Mouse (Mus musculus) c-Kit-positive CD71-negative TER-119-negative erythroid progenitor cells, embryonic 14.5 days (primary cell): Measurements from ENCODE around the gene Tex26.
A peak's percentile ranks its signal among the peaks of the same experiment; 100 is the strongest.

Experiments
- DNase-seq: peaks from one replicate; pipeline ENCODE4 v3.0.0-alpha.2; 2013; ENCODE audit warnings: low read depth

Tex26 gene

DNA sequence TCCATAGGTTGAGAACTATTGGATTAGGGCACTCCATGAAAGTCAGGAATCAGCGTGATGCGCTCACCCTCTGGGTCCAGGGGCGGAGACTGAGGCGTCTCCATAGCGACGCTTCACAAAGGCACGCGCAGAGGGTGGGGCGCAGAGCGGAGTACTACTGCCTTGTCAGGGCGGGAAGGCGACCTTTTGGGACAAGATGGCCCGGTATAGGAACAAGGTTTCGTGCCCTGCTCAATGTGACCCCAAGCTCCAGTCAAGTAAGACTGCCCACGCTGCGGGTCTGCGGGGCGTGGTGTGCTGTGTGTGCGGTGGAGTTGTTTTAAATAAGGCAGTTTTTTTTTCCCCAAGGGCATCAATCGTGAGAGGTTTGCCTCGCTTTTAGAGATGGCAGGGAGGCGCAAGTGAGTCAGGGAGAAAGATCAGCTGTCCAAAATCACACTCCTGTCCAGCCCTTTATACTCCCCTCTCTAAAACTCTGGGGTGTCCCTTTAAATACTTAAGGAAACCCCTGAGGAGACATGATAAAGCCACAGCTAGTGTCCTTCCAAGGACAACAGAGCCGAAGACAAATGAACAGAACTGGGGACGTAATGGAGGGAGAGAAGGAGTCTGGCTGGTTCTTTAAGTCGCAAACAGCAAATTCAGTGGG is at the start of gene Tex26:
Tex26 (plus strand) TSS at position 130 of the 649 bp plus-strand sequence.
- DNase-seq = no peak

DNA sequence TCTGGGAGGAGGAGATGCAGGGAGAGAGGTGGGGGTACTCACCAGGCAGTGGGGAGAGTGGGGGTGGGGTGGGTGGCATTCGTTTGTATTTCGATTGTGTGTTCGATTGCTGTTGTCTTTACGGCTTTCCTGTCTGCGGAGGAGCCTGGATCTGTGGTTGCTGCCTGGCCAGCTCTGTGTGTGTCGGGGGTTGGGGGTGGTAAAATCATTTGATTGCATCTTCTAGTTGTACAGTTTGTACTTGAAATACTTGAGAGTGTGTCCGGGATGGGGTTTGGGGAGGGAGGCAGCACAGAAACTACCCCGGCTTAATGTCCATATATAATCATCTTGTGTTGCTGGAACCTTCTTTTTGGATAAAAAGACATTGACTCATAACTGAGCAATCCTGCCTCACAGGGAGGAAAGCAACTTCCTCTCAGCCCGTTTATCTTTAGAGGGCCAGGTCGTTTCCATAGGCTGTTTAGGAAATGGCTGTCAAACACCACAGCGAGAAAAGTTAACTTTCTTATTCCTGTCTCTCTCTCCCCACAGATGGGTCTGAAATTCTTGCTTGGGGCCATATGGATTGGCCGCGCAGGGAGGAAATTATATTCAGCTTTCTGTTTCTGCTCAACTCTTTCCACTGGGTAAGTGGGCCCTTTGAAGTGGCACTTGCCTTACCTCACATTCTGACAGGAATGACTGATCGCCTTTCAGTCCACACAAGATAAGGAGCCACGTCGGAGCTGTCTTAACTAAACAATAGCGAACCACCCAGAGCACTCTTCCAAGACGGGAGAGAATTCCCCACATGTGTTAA is 47.7 kb upstream of the Tex26 start:
- DNase-seq = no peak

DNA sequence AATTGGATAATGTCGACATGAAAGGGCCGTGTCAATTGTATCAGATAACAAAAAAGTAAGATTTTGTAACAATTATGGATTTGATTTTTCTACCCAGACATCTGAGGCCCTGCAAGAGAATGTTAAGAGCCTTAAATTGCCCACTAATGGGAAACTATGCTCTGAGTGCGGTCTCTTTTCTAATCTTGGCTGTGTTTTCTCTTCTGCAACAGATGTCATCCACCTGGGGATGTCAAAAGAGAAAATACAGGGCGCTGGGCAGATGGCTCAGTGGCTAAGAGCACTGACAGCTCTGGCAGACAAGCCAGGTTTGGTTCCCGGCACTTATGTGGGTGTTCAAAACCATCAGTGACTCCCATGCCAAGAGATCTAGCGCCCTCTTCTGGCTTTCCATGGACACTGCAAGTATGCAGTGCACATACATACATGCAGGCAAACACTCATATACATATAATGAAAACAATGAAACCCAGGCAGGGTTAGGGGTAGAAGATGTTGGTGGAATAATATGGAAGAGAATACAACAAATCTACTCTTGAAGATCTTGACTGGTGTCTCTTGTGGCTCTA is 47.0 kb upstream of the Tex26 start:
- DNase-seq = no peak

DNA sequence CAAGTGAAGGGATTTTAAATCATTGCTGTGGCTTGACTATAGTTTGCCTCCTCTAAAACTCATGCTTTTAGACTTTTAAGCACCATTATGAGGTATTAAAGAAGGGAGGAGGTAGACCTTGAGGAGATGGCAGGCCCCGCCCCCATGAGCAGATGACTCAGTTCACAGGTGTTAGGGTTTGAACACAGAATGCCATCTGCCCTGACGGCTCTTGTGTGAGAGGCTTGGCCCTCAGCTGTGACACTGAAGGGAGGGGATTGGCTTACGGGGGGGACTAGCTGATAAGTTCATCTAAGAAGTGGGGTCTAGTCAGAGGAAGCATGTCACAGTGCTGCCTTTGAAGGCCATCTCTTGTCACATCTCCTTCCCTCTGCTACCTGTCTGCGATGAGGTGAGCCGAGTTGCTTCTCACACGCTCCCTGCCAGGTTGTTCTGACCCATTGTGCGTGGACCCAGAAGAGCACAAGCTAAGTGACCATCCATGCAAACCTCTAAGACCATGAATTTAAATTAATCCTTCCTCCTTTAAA is 37.9 kb upstream of the Tex26 start:
- DNase-seq = no peak

DNA sequence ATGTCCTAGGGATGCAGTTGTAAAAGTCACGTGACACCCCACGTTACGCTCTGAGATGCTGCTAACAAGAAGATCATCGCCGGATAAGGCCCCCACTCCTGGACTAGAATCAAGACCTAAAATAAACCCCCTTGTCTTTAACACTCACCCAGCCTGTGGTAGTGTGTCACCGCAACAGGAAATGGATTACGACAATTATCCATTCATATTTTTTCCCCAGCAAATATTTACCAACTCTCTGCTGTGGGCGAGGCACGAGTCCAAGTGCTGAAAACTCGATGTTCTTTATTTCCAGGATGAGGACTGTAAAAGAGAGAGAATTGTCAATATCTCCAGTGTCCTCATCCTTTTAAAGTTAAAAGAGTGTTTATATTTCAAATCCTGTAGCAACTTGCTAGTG is 37.4 kb upstream of the Tex26 start:
- no peak for DNase-seq

DNA sequence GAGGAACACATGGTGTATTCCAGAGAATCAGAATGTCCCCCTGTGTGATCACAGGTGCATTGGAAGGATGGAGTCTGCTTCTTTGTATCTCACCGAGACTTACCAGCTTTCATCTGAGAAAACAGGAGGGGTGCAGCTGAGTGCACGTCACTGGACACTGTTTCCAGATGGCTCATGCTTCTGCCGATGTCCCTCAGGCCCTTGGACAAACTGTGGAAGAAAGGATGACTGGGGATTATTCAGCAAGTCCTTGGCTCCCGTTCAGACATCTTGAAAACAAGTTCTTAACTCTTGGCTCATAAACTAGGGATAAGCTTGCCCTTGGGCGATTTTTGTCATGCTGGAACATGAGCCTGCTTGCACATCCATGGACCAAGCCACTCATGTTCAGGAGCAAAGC is 36.1 kb upstream of the Tex26 start:
- DNase-seq = no peak

DNA sequence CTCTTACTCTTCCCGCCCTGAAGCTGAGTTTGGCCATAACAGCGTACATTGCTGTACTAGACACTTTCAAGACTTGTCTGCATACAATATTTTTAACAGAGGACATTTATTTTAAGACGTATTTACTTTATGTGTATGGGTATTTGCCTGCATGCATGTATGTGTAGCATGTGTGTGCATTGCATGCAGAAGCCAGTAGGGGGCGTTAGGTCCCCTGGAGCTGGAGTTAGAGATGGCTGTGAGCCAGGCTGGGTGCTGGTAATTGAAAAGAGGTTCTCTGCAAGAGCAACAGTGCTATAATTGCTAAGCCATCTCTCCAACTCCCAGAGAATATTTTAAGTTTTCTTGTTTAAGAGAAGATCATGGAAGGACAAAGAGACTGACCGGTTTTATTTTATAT is 34.8 kb upstream of the Tex26 start:
- no peak for DNase-seq

DNA sequence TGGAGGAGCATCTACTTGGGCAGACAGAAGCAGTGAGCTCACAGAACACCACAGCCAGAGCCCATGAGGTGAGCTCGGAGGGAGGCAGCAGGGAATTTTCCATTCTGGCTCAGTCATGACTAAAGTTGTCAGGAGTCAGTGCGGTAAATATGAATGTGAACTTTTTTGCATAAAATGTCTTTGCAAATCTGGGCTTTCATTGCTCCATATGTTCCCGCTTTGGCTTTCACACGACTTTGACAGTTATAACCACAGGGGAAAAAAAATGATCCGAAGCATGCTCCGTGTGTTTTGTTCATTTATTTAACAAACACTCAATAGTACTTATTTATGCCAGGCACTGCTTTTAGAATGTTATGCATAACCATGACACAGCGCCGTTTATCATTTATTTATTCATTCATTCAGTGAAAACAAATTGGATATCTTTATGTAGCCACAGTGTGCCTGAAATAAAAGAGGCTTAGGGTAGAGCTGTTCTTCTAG is 32.6 kb upstream of the Tex26 start:
- DNase-seq = no peak

DNA sequence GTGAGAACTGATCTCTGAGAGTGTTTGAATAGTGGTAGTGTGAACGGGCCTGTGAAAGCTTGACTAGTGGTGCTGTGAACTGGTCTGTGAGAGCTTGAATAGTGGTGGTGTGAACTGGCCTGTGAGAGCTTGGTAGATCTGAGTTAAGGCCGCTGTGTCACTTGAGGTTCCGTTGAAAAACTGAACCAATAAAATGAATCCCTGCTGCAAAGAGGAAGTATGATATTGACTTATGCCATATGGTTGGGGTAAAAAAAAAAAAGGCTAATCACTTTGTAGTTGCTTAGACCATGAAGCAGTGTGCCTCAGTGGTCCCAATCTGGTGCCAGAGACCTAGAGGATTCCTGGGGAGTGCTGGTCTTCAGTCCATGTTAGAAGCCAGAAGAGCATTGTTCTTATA is 30.0 kb upstream of the Tex26 start:
- DNase-seq = no peak

DNA sequence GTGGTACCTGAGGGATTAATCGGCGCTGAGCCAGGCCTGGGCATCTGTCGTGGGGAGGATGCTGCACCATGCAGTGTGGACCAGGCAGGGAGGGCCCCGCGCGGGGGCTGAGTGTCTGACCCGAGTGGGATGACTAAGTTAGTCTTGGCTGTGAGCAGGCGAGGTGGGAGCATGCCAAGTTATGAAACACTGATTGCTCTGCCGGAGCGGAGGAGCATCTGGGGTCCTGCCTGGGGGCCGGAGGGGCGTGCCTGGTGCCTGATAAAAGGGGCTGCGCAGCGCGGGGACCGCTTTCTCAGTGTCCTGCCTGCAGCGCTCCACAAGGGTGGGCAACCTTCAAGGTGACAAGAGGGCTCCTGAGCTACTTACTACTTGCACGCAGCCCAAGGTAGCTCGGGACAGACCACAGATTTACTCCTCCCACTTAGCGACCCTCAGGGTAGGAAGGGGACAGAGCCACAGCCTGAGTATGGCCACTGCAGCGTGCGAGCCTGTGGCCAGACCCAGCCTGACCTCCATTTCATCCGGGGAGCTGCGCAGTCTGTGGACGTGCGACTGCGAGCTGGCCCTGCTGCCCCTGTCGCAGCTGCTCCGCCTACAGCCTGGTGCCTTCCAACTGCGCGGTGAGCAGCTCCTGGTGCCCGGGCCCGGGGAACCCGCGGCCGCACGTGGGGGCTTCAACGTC is 27.8 kb upstream of the Tex26 start, which contains the start of gene Medag:
Medag (plus strand) TSS at position 241 of the 685 bp plus-strand sequence.
- no peak for DNase-seq

DNA sequence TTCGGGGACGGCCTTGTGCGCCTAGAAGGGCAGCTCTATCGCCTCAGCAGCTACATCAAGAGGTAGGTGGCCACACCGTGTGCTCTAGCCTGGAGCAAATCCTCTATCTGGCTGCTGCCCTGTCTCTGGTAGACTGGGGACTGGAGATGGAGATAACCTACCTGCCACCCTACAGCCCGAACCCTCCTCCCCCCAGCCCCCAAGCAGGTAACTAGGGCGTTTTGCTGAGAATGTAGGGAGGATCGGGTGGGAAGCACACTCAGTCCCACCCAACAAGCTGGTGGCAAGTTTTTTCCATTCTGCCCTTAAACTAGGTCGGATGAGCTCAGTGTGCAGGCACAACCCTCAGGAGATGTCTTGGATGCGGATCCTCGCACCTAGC is 27.3 kb upstream of the Tex26 start:
- DNase-seq = no peak

DNA sequence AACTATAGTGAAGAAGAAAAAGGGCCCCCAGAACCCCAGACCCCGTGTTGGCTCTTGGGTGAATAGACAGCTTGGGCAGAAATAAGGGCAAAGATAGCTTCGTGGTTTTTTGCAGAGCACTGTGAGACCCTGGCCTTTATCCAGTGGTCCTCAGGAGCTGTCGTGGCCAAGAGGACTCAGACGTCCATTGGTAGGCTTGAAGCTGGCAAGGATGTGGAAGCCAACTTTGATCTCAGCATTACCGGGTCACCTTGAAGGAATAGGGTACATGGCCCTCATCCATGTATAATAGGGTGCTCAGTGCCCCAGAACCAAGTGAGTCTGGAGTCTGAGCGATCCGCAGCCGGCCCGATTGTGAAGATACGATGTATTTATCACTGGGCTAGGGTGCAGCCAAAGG is 26.8 kb upstream of the Tex26 start:
- DNase-seq = no peak

DNA sequence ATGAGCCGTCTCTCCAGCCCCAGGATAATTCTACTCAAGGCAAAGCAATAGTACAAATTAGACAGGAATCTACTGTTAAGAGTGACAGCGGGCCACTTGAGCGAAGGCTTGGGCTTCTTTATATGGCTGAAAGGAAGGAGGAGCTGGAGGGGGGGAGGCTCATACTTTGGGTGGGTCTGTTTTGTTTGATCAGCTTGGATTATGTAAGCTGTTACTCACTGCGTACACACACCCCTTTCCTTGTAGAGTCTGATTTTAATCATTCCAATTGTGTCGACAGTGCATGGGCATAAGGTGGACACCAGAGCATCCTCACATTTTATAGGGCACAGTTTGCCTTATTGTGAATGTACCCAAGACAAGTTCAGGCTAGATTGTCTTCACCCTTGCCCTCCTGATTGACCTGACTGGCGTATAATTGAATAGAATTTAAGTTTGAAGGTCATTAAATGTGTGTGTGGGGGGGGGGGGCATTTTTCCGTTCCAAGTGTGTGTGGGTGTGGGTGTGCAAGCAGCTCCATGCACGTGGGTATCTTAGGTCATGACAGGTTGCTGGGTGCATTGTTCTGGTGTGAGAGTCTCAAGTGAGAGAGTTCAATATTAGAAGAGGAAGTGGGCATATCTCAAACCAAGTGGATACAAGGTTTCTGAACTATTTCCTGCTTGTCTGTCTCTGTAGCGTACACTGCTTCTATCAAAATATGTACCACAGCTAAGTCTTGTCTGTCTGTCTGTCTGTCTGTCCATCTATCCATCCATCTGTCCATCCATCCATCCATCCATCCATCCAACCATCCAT is 24.9 kb upstream of the Tex26 start:
- no peak for DNase-seq

DNA sequence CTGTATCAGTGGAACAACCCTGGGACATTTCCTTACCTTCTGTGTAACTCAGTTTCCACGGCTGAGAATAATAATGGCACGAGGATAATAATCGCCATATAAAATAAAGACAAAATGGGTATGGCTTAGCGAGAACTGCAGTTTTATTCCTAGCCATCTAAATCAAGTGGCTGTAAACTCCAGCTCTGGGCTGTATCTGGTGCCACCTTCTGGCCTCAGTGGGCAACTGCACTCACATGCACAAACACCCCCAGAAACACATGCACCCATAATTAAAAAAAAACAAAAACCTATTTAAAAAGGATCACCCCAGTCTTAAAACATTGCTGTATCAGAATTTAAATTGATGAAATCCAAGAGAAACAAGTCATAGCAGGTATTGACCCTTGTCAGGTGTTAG is 22.1 kb upstream of the Tex26 start:
- no peak for DNase-seq

DNA sequence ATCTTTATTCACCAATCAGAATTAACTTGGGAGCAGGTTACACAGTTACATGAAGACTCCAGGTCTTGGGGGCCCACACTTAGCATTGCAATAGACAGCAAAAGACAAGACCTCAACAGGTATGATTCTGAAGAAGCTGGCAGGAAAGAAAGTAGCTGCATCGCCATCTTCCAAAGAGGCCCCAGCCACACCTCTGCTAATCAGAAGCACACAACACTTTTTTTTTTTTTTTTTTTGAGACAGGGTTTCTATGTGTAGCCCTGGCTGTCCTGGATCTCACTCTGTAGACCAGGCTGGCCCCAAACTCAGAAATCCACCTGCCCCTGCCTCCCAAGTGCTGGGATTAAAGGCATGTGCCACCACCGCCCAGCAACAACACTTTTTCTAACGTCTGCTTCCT is 12.9 kb upstream of the Tex26 start:
- no peak for DNase-seq

DNA sequence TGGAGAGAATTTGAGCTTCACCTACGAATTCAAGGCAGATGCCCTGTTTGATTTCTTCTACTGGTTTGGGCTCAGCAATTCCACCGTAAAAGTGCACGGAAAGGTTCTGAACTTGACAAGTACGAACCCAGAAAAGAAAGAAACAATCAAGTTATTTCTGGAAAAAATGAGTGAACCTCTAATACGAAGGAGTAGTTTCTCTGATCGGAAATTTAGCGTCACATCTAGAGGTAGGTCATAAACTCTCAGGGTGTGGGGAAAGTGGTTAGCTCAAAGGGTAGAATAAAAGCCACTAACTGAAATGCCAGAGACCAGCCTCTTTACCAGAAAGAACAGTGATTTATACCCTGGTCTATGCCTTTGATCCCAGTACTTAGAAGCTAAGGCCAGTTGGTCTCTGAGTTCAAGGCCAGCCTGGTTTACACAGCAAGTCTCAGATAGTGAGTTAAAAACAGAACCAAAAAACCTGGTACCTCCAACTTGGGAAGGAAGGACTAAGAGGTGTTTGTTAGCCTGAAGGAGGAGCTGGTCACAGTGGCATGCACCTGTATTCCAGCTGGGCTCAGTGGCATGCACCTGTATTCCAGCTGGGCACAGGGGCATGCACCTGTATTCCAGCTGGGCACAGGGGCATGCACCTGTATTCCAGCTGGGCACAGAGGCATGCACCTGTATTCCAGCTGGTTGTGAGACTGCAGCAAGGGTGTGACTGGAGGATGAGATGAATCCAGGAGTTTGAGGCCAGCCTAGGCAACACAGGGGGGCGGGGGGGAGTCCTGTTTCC is 12.0 kb upstream of the Tex26 start:
- DNase-seq = no peak

DNA sequence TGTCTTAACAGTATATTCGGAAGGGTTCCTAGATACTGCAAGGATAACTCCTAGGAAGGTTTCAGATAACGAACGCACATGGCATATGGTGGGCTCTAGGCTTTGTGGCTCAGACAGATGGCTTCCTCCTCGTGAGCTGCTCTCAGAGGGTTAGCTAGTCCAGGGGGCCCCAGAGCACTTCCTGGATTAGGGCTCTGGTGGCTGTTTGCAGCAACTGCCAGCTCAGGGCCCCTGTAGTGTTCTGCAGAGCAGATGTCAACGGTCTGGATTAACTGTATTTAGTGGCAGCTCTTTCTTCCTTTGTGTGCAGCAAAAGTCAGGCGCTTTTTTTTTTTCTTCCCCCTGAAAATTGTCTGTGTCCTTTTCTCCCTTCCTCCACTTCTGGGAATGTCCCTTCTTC is 11.1 kb upstream of the Tex26 start:
- DNase-seq = peak; percentile 60

DNA sequence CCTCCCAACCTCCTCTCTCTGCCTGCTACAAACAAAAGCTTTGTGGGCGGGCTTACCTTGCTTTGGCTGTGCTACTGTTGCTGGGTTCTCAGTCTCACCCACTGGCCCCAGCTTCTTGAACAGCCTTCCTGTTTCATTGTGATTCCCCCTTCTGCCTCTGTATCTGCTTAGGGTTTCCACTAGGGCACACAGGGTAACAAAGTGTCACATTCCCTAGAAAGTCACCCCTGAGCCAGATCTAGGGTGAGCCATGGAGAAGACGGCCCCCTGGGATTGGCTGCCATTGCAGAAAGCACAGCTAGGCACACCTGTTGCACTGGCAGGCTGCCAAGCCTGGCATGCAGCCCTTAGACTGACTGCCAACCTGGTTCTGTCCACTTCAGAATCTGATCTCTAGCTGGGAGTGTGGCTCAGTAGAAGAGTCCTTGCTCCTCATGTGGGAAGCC is 10.6 kb upstream of the Tex26 start:
- no peak for DNase-seq

DNA sequence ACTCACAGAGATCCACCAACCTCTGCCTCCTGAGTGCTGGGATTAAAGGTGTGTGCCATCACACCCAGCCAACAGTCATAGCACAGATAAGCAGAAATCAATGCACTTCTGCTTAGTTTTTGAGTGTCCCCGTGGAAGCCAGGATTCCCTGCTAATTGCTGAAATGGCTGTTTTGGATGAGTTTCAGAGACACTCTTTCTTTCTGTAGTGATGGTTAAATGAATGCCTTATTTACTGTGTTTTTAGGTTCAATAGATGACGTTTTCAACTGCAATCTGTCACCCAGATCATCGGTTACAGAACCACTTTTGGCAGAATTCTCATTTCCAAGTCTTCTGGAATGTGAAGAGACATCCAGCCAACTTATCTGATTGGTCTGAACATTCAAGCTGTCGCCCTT is 9.9 kb upstream of the Tex26 start:
- no peak for DNase-seq

DNA sequence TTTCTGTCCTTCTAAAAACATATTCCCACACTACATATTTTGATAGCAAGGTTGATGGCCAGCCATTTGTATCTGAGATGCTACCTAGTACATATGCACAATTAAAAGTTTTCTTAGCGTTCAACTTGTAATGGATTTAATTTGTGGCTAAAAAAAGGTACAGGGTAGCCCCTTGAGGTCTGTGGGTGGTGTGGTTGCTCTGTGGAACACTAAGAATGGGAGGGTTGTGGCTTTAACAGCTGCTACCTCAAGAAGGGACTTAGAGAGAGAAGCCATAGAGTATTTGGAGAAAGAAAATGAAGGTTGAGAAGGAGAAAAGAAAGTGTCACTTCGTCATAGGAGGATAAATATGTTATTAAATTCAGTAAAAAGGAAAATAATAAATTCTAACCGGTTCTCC is 8.5 kb upstream of the Tex26 start:
- no peak for DNase-seq

DNA sequence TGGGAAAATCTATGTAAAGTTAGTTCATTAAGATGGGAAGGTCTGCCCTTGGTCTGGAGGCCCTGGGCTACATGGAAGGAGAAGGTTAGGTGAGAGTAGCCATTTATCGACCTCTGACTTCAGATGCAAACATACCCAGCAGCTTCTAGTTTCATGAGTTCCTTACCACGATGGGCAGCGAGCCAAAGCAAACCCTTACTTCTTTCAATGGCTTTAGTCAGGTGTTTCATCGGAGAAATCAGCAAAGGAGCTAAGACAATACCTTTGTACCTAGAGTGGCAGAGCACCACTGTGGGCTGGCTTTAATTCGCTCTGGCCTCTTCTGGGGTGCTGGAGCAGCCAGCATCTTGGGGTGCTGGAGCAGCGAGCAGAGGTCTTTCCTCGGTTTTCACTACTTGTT is 5.8 kb upstream of the Tex26 start:
- DNase-seq = no peak
